Mouse (Mus musculus) heart, embryonic 14.5 days (tissue): ENCODE data around the gene 1700047I17Rik2. TPM values are rescaled to one million over a fixed set of nuclear protein-coding genes. Genes with fewer than 3 reads are reported as not detected.
A peak's percentile ranks its signal among the peaks of the same experiment; 100 is the strongest.
"Not testable (repeated sequence)": the region's sequence is repeated elsewhere in the genome, so short reads cannot be mapped to it uniquely, and the experiment has no call there.

Experiments used
- ATAC-seq: fragments of 200-750 bp; cut with Nextera tagmentation; 2 replicates; pipeline ENCODE4 v1.8.0; 2017; ENCODE audit warnings: low read depth, moderate TSS enrichment; ENCODE audit not compliant: insufficient number of reproducible peaks, insufficient read depth, low FRiP score
- H3K27ac ChIP-seq, 2 experiments: fragments of 200-500 bp in 1 of 2; fragments of 300-500 bp in 1 of 2; sonication (generic) in 1 of 2; replicated peaks in 1 of 2; 2 replicates each; pipeline ENCODE4 v1.5.1; 2012 to 2014; ENCODE audit warnings: low read depth in 2 of 2, low read length in 2 of 2, control low read depth in 1 of 2, mild to moderate bottlenecking in 1 of 2, mixed read lengths in 1 of 2; ENCODE audit not compliant: control insufficient read depth in 1 of 2, insufficient read depth in 1 of 2
- H3K27me3 ChIP-seq: fragments of 300-500 bp; sonication (generic); 2 replicates; pipeline ENCODE4 v1.6.1; 2014; ENCODE audit warnings: mild to moderate bottlenecking, low read length, control low read depth; ENCODE audit not compliant: control insufficient read depth, insufficient read depth
- H3K36me3 ChIP-seq: fragments of 300-500 bp; sonication (generic); 2 replicates; pipeline ENCODE4 v1.6.1; 2014; ENCODE audit warnings: mild to moderate bottlenecking, control low read depth, low read length, mixed read lengths; ENCODE audit not compliant: control insufficient read depth, insufficient read depth
- H3K4me1 ChIP-seq, 2 experiments: fragments of 200-500 bp in 1 of 2; fragments of 300-500 bp in 1 of 2; sonication (generic) in 1 of 2; 2 replicates each; pipeline ENCODE4 v1.6.1; 2012 to 2014; ENCODE audit warnings: low read length in 2 of 2, control low read depth in 1 of 2, mixed read lengths in 1 of 2; ENCODE audit not compliant: control insufficient read depth in 2 of 2, insufficient read depth in 2 of 2
- H3K4me2 ChIP-seq: fragments of 300-500 bp; sonication (generic); 2 replicates; pipeline ENCODE4 v1.6.1; 2014; ENCODE audit warnings: mild to moderate bottlenecking, low read length
- H3K4me3 ChIP-seq, 2 experiments: fragments of 200-500 bp in 1 of 2; fragments of 300-500 bp in 1 of 2; sonication (generic) in 1 of 2; 2 replicates each; pipeline ENCODE4 v1.5.1; 2012 to 2014; ENCODE audit warnings: low read length in 2 of 2, mild to moderate bottlenecking in 2 of 2, control low read depth in 1 of 2, low read depth in 1 of 2, moderate library complexity in 1 of 2; ENCODE audit not compliant: control insufficient read depth in 1 of 2, insufficient read depth in 1 of 2
- H3K9ac ChIP-seq: fragments of 300-500 bp; sonication (generic); 2 replicates; pipeline ENCODE4 v1.6.1; 2014; ENCODE audit warnings: mild to moderate bottlenecking, low read length
- H3K9me3 ChIP-seq: fragments of 300-500 bp; sonication (generic); 2 replicates; pipeline ENCODE4 v1.6.1; 2016; ENCODE audit warnings: low read length, control low read depth; ENCODE audit not compliant: control insufficient read depth
- WGBS: fragments of 180-500 bp; shearing (Covaris S2); extraction: QIAGEN DNeasy Blood & Tissue Kit; methylation state at CpG from one replicate; pipeline ENCODE4 v1.1.7; 2014; 5-methylcytosine and 5-hydroxymethylcytosine counted together
- polyA plus RNA-seq: library from polyadenylated mRNA; unstranded; fragments of >200 nt; fragmentation: Nextera tagmentation; extraction: Ambion mirVana; gene quantifications from 2 replicates; pipeline ENCODE4 v1.2.1, GENCODE M21; 2014

Gene 1700047I17Rik2
- polyA plus RNA-seq, 1 experiment from 2014 or later, result 1.1 TPM

DNA sequence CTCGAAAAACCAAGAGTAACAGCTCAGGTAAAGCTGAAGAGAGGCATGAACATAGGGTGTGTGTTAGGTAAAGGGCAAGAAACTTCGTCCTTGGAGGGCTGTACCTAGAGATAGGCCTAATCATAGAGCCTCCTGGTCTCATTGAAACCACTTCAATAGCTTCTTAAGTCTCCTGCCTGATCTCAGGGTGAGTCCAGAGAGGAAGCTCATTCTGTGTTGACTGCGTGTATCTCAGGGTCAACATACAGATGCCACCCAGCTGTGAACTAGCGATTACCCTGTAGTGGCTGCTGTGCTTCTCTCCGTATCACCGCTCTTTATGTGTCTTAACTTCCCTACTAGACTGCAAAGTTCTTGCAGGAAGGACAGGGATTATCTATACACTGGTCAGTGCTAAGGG, 13.6 kb downstream of the 1700047I17Rik2 start:
- not testable (repeated sequence) for ATAC-seq, H3K9ac ChIP-seq, H3K4me3 ChIP-seq, H3K27ac ChIP-seq, H3K36me3 ChIP-seq, H3K9me3 ChIP-seq, H3K4me1 ChIP-seq, H3K27me3 ChIP-seq, H3K4me2 ChIP-seq
- WGBS, result no CpG with 5 or more reads among the region's 6 CpGs

DNA sequence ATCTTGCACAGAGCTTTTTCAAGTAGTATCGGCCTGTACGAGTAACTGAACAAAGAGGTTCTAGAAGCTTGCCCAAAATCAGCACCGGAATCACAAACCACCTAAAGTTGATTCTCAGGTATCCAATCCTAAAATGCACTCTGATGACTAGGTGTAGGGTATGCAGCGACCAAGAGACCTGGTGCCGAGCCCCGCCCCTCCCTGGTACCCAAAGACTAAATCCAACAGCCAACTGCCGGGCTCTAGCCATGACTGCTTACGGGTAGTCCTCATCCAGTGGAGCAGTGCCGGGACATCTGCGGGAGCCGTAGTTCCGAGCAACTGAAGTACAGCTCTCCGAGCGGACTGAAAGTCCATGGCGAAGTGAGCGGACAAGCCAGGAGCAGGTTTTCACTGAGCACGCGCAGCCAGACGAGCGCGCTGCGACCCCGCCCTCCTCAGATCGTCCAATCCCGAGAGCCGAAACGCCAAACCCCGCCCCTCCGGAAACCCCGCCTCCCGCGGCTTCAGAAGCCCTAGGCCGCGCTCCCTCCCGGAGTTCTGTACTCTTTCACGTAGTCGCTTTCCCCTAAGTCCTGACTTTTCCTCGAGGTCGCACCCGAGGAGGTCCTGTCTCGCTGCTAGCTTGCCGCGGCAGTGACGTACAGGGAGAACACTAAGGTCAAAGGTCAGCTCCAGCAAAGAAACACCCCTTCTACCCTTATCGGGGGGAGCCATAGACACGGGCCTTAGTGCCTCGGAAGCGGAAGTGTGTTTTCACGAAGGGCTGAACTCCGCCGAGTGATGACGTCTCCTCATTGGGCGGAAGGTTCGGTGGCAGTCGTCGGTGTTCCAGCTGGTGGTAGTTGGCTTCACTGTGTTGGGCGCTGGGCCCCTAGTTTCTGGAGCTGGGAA, 30.5 kb downstream of the 1700047I17Rik2 start, which contains the start of gene Srp54c:
Srp54c (plus strand) TSS at position 543 of the 894 bp plus-strand sequence.
- not testable (repeated sequence) for H3K36me3 ChIP-seq, H3K27ac ChIP-seq, H3K4me2 ChIP-seq, H3K9ac ChIP-seq, H3K9me3 ChIP-seq, H3K4me1 ChIP-seq, H3K27me3 ChIP-seq
- H3K4me3 ChIP-seq, result peak within 1 kb of the TSS; percentile 33 to 48
- peak; percentile 98 for ATAC-seq
- no CpG with 5 or more reads among the region's 57 CpGs for WGBS

DNA sequence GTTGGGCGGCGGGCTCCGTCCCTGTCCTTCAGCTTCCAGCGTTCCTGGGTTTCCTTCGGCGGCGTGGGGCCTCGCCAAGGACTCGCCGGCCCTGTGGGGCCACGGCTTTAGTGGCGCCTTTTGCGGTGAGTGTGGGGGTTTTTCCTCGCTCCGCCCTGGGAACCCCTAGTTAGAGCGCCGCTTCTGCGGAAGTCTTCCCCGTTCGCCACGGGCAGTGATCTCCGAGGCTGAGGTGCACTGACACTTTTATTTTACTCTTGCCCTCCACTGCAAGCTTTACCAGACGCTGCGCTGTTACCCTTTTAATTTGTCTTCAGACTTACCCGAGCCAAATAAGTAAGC, 31.1 kb downstream of the 1700047I17Rik2 start:
- 0% methylated on average over 10 of the region's 25 CpGs for WGBS
- H3K4me3 ChIP-seq, result peak overlapping the region; percentile 33 to 48
- H3K9ac ChIP-seq, H3K27ac ChIP-seq, H3K4me1 ChIP-seq, ATAC-seq, H3K36me3 ChIP-seq, H3K4me2 ChIP-seq, H3K9me3 ChIP-seq, H3K27me3 ChIP-seq: not testable (repeated sequence)

DNA sequence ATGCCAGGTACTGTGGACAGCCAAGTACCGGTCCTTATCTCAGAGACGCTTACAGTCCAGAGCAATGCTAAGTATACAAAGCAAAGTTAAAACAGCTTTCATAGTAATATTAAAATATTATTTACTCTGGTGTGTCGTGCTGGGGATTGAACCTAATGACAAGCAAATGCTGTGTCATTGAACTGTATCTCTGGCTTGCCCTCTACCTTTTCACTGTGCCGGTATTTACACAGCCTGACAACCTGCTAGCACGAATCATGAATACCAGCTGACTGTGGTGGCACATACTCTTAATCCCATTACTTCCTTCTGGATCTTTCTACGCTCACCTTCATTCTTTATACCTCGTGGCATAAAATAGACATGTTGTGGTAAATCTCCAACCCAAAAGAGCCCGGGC, 42.9 kb downstream of the 1700047I17Rik2 start:
- not testable (repeated sequence) for H3K9ac ChIP-seq, H3K36me3 ChIP-seq, H3K4me3 ChIP-seq, H3K27ac ChIP-seq, H3K9me3 ChIP-seq, ATAC-seq, H3K4me1 ChIP-seq, H3K4me2 ChIP-seq, H3K27me3 ChIP-seq
- no CpG with 5 or more reads among the region's 8 CpGs for WGBS

DNA sequence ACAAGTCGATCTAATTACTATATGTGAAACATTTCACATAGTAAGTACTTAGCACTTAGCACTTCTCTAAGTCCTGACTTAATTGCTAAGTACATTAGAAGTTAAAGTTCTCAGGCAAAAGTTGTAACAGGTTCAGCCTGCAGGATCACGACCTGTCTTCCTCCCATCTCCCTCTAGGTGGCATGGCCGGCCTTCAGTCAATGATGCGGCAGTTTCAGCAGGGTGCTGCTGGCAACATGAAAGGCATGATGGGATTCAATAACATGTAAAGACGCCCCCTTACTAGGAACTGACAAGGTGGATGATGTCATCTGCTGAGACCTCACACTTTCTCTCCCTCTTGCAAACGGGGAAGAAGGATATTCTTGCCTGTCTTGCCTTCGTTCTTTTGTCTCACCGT, 62.6 kb downstream of the 1700047I17Rik2 start:
- not testable (repeated sequence) for H3K9me3 ChIP-seq, H3K27me3 ChIP-seq, H3K27ac ChIP-seq, H3K4me2 ChIP-seq, H3K4me3 ChIP-seq, H3K4me1 ChIP-seq, H3K9ac ChIP-seq, ATAC-seq
- peaks cover 27% of the 10 kb centered on the region for H3K36me3 ChIP-seq
- WGBS, result no CpG with 5 or more reads among the region's 8 CpGs

DNA sequence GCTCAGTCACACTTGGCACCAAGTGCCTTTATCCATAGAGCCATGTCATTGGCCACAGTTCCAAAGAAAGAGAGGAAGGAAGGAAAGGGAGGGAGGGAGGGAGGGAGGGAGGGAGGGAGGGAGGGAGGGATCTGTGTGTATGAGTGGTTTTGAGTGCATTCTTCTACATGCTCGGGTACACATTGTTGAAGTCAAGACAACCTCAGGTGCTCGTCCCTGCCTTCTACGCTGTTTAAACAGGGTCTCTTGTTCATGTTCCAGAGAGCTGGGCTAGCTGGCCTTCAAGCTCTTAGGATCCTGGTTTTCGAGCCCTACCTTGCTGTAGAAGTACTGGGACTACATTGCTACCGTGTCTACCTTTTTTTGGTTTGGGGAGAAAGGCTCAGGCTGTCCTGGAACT, 64.0 kb downstream of the 1700047I17Rik2 start:
- not testable (repeated sequence) for H3K9me3 ChIP-seq, H3K27ac ChIP-seq, H3K27me3 ChIP-seq, ATAC-seq, H3K9ac ChIP-seq, H3K4me3 ChIP-seq, H3K4me1 ChIP-seq, H3K4me2 ChIP-seq
- no CpG with 5 or more reads among the region's 5 CpGs for whole genome bisulfite sequencing
- H3K36me3 ChIP-seq, result peaks cover 16% of the 10 kb centered on the region

Other genes with a start within 250 kb of the 1700047I17Rik2 start
- gene Gm20403, start 213.1 kb upstream of the 1700047I17Rik2 start, polyA plus RNA-seq, result not detected in 2 replicates
- 8.9 and 12.2 TPM in 2 replicates for gene Baz1a, start 185.2 kb upstream of the 1700047I17Rik2 start, polyA plus RNA-seq
- 22.5 and 25.4 TPM in 2 replicates for gene 2700097O09Rik, start 119.5 kb upstream of the 1700047I17Rik2 start, polyA plus RNA-seq
- gene Srp54a, start 119.3 kb upstream of the 1700047I17Rik2 start, polyA plus RNA-seq, result 135 and 136 TPM in 2 replicates
- gene Fam177a, start 75.1 kb upstream of the 1700047I17Rik2 start, polyA plus RNA-seq, result 18.6 and 19.4 TPM in 2 replicates
- gene Srp54b, start 44.5 kb upstream of the 1700047I17Rik2 start, polyA plus RNA-seq, result 46.1 and 53.0 TPM in 2 replicates
- gene Srp54c, start 30.6 kb downstream of the 1700047I17Rik2 start, polyA plus RNA-seq, result 58.4 and 58.9 TPM in 2 replicates
- gene 1110008L16Rik, start 100.0 kb downstream of the 1700047I17Rik2 start, polyA plus RNA-seq, result 10.1 and 10.4 TPM in 2 replicates
- 11.3 and 11.8 TPM in 2 replicates for gene Ppp2r3c, start 103.4 kb downstream of the 1700047I17Rik2 start, polyA plus RNA-seq
- 327 and 344 TPM in 2 replicates for gene Psma6, start 184.6 kb downstream of the 1700047I17Rik2 start, polyA plus RNA-seq